Mouse (Mus musculus) layer of hippocampus, postnatal 25 days (tissue): ENCODE results near the gene Taf9b. TPM values are rescaled to one million over a fixed set of nuclear protein-coding genes. Genes with fewer than 3 reads are reported as not detected.
"Not testable (repeated sequence)": the region's sequence is repeated elsewhere in the genome, so short reads cannot be mapped to it uniquely, and the experiment has no call there.

Experiments
- DNase-seq, 2 experiments: peaks; one replicate each; pipeline ENCODE4 v3.0.0; 2022; ENCODE audit warnings: mixed read lengths in 2 of 2, low spot score in 1 of 2; ENCODE audit errors: extremely low spot score in 1 of 2
- total RNA-seq, 2 experiments: library from RNA; stranded (reverse); gene quantifications; 2 replicates each; pipeline ENCODE4 v1.2.3; 2021

Gene Taf9b
- 10 to 100 TPM; 23.3 to 23.9 TPM for total RNA-seq

DNA sequence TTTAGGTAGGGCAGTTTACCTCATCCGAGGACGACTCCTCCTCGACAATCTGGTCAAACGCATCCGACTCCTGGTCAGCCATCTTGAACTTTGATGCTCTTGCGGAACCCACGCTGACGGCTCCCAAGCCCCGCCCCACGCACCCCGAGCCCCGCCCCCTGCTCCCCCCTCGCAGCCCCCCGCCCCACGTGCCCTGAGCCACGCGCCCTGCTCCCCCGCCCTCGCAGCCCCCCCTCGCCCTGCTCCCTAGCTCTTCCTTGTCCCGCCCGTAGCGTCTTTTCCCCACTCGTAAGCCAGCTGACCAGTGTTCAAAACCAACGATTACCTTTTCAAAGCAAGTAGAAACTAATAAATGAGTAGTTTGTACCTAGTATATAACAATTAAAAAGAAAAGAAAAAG, at the start of gene Taf9b:
TSS of gene Taf9b (minus strand) at position 101 of the 400 bp plus-strand sequence.
- no peak for DNase-seq

GRCm38 (mm10) chrX:106255276-106255675, 34.3 kb upstream of the Taf9b start, which contains the start of gene Fnd3c2:
Gene Fnd3c2, minus strand, starts transcription at chrX:106255376.
- no peak for DNase-seq

DNA sequence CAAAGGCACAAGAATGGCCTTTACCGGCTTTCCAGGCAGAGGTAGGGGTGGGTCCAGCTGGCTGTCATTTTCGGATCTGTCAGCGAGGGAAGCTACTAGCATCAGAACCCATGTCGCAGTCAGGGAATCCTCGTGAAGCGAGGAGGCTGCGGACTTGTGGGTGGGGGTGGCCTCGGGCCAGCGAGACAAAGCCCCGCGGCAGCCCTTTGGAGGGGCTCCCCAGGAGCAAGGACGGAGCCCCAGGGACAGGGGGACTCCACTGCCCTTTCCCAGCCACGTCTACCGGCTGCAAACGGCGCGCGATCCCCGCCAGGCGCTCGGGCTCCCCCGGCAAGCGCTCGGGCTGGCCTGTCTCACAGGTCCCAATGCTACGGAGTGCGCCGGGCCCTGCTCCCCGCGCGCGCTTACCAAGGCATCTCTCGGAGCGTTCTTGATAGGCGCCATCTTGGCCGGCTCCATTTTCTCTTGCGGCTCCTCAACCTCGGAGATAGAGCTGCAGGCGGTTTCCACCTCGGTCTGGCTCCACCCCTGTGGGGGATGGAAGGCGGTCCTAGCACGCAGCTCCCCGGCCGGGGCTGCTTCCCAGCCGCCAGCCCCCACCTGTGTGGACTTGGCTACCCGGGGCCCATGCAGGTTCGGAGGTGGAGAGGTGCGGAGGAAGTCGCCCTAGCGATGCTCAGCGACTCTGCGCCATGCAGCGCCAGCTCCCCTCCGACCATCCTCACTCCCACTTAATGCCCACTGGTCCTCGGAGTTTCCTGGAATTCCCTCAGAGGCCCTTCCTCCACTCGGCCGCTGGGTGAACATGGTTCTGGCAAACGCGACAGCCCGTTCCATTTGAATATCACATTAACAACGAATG, 1.6 kb downstream of the Taf9b start:
- DNase-seq, result peak; percentile 49 to 50

DNA sequence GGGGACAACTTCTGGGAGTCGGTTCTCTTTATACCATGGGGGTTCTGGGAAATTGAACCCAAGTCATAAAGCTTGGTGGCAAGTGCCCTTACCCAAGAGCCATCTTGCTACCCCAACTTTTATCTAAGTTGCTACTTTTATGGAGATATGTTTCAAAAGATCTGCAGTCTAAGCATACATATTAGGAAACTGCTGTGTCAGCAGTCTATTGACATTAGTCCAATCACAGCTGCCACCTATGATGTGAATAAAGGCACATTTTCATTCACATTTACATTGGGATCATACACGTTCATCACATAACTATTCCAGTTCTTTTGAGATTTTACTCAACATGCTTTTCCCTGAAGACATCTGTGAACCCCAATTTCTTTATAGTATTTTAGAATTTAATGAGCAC, 11.9 kb downstream of the Taf9b start:
- no peak for DNase-seq

DNA sequence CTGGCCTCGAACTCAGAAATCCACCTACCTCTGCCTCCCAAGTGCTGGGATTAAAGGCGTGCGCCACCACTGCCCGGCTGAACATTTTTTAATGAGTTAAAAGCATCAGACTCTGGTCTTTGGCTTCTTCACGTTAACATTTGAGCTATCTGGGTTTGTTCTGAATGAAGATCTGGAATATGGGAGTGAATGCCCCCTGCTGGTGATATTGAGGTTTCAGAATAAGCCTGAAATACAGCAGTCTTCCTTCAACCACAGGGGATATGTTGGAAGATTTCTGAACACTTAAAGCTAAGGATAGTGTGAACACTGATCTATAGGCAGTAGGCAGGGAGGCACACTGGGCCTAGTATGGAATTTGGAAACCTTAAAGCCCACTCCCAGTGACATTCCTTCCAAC, 22.1 kb downstream of the Taf9b start:
- no peak for DNase-seq

GRCm38 (mm10) chrX:106197308-106197707, 23.6 kb downstream of the Taf9b start:
- DNase-seq, result no peak

- DNase-seq, result not testable (repeated sequence)
Observed at GRCm38 (mm10) chrX:106194361-106194760, 26.6 kb downstream of the Taf9b start.

DNA sequence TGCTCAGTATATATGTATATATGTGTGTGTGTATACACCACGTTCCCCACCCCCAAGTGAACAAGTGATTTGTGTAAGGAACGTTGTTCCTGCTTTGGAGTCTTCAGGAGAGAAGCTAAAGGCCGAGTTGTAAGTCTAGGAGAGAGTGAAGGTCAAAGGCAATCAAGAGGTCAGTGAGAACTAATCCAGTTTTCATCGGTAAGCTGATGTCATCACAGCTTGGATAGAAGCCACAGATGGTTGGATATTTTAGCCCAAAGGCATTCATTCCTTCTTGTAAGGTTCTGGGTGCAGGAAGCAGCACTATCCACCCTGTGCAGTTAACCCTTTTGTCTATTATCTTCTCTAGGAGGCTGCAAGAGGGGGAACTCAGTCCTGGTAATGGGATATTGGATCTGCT, 30.9 kb downstream of the Taf9b start:
- DNase-seq, result no peak

- no peak for DNase-seq
Observed at GRCm38 (mm10) chrX:106189356-106189755, 31.6 kb downstream of the Taf9b start.

GRCm38 (mm10) chrX:106187737-106188136, 33.2 kb downstream of the Taf9b start:
- no peak for DNase-seq

DNA sequence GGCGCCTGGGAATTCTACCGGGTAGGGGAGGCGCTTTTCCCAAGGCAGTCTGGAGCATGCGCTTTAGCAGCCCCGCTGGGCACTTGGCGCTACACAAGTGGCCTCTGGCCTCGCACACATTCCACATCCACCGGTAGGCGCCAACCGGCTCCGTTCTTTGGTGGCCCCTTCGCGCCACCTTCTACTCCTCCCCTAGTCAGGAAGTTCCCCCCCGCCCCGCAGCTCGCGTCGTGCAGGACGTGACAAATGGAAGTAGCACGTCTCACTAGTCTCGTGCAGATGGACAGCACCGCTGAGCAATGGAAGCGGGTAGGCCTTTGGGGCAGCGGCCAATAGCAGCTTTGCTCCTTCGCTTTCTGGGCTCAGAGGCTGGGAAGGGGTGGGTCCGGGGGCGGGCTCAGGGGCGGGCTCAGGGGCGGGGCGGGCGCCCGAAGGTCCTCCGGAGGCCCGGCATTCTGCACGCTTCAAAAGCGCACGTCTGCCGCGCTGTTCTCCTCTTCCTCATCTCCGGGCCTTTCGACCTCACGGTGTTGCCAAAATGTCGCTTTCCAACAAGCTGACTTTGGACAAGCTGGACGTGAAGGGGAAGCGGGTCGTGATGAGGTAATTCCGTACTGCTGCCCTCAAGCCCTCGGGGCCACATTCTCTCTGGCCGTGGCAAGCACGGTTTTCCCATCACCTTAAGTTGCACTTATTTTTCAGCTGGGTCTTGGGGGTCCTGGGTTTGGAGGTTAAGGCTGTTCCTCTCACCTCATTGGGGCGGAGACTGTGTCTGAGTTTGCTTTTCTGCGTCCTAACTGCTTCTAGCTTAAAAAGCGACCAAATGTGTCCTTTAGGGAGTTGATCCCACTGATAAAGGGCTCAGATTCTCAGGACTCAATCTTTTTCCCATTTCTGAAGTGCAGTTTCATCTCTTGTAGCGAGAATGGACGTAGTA, 34.0 kb downstream of the Taf9b start, which contains the start of gene Pgk1:
TSS of gene Pgk1 (plus strand) at position 388 of the 937 bp plus-strand sequence.
- peak; percentile 40 to 51 for DNase-seq

GRCm38 (mm10) chrX:106185706-106186105, 35.3 kb downstream of the Taf9b start:
- no peak for DNase-seq

GRCm38 (mm10) chrX:106184279-106184678, 36.7 kb downstream of the Taf9b start:
- no peak for DNase-seq

DNA sequence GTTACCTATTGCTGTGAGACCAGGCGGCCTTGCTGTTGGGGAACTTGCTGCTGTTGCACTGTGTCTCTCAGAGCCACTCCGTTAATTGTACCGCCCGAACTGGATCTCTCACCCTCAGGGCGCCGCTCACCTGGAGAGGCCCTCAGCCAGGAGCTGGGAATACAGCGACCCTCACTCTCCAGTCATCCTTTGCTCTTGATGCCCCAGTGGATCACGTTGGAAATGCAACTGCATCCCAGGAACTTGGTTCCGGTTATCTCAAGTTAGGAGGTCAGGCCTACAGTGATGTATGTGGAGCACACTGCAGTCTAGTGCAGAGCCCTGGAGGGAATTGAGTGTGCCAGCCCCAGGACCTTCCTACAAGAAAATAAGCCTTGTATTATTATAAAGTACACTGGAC, 44.6 kb downstream of the Taf9b start:
- DNase-seq, result no peak

DNA sequence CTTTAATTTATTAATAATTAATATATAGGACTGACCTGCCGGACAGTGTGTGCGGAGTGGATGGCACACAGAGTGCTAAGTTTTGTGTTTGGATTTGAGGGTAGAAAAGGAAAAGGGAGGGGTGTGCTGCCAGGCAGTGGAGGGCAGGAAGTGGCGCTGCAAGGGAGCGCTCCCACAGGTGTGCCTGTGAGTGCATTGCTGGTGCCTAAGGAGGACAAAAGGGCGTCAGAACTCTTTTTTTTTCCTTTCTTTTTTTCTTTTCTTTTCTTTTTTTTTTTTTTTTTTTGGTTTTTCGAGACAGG, 49.2 kb downstream of the Taf9b start:
- no peak for DNase-seq

GRCm38 (mm10) chrX:106171106-106171852, 49.7 kb downstream of the Taf9b start:
- peak; percentile 33 to 73 for DNase-seq

DNA sequence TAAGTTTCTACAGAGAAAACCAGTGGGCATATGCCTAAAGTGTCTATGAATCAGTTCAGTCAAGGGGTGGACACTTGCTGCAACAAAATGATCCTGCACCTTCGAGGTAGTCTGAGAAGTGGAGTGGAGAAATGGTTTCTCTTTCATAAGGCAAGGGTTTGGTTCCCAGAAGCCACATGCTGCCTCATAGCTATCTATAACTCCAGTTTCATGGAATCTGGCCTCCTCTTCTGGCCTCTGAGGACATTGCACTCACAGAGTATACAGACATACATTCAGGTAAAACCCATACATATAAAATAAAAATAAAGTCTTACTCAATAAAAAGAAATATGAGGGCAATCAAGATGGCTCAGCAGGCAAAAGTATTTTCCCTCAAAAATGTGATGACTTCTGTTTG, 55.9 kb downstream of the Taf9b start:
- no peak for DNase-seq

GRCm38 (mm10) chrX:106164555-106164954, 56.4 kb downstream of the Taf9b start:
- DNase-seq, result no peak

DNA sequence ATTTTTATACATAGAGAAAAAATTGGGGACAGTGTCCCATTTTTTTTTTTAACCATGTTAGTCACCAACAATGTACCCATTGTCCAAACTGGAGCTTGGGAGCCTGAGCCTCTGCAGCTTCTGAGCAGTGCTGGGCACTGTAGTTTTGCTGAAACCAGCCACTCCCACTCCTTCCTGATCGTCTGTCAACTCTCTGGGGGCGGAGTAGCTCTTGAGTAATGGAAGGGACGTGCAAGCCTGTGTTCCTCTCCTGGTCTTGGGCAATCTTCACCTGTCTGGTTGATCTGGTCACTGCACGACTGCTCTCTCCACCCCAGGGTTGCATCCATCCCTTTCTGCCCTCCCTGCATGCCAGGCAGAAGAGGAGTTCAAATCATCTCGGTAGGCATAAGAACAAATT, 57.0 kb downstream of the Taf9b start:
- no peak for DNase-seq
